Mouse (Mus musculus) frontal cortex, postnatal 14 days (tissue): ENCODE data around the gene Fam83d.

ENCODE experiments used
- DNase-seq, 2 experiments: peaks; one replicate each; pipeline ENCODE4 v3.0.0; 2022; ENCODE audit warnings: low spot score in 2 of 2

Gene Fam83d

DNA sequence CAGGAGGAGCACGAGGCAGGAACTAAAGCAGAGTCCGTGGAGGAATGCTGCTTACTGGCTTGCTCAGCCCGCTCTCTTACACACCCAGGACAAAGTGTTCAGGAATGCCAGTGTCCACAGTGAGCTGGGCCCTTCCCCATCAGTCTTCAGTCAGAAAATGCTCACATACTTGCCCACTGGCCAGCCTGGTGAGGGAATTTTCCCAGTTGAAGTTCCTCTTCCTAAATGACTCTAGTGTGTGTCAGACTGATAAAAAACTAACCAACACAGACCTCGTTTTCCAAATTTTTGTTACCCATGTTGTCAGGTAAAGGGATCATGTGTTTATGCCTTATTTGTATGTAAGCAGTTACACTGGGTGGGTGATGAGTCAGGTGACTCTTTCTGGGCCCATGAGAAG is 48.3 kb downstream of the Fam83d start:
- no peak for DNase-seq

DNA sequence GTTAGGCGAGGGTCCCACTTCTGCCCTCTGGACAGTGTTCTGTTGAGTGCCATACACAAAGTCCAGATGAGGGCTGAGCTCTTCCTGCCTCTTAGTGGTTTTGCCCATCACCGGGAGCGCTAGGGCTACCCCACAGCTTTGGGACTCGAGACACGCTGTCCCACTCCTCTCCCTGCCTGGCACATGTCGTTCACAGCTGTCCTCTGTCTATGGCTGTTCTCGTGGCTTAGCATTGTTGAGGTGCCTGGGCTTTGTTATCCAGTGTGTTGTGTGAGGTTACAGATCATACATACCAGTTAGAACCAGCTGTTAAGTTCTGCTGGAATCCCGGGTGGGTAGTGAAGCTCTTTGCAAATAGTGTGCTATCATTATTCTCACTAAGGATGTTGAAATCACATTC is 49.8 kb downstream of the Fam83d start:
- no peak for DNase-seq

GRCm38 (mm10) chr2:158828124-158828523 is 60.2 kb downstream of the Fam83d start:
- no peak for DNase-seq

DNA sequence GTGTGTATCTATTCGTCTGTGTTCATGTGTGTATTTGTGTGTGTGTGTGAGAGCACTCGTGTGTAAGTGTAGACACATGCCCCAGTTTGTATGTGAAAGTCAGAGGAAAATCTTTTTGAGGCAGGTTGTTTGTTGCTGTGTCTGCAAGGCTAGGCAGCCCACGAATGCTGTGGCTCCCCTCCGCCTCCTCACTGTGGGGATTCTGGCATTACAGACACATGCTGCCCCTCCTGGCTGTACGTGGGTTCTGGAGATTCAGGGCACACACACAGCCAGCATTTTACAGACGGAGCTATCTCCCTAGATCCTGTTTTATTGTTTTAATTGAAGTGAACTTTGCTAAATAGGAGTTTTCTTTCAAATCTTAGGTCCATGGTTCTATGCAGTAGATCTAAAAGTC is 61.9 kb downstream of the Fam83d start:
- no peak for DNase-seq

- DNase-seq: no peak
Observed at GRCm38 (mm10) chr2:158833221-158833620, 65.3 kb downstream of the Fam83d start.

DNA sequence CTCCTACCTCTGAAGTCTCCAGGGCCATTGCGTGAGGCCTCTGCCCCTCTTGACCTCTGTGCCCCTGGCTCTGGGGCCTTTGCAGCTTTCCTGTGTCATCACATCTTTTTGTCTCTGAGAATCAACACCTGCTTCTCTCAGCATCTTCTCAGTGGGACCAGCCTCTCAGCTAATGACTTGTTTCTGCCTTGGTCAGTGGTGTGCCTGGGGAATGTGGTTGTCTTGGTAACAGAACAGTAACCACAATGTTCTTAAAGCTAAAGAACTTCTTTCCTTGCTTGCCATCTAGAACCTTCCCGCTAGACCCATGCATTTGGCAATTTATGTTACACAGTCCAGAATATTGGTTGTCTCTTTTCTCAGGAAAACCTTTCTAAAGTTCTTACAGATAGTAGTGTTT is 65.8 kb downstream of the Fam83d start:
- no peak for DNase-seq
